Mouse (Mus musculus) liver, adult 2 months (tissue): ENCODE results near the gene Eif4ebp2.

Source experiments
- CTCF ChIP-seq: fragments of 200-500 bp; IDR thresholded peaks from 2 replicates; pipeline ENCODE4 v1.5.1; 2011; ENCODE audit warnings: low read depth, low read length, control low read depth
- POLR2A ChIP-seq: fragments of 200-500 bp; IDR thresholded peaks from 2 replicates; pipeline ENCODE4 v1.6.1; 2011; ENCODE audit warnings: low read length, control low read depth; ENCODE audit not compliant: insufficient read depth; ENCODE audit errors: extremely low read depth

GRCm38 (mm10) chr10:61409776-61410175, 42.7 kb downstream of the Eif4ebp2 start:
- TF ChIP-seq CTCF (no peak), POLR2A (no peak)
